Mouse (Mus musculus) T-helper 17 cell (primary cell): Measurements from ENCODE around the gene Cd7.
"Not testable (repeated sequence)": the region's sequence is repeated elsewhere in the genome, so short reads cannot be mapped to it uniquely, and the experiment has no call there.

Source experiments
- in situ Hi-C, 2 experiments: fragments of 300-600 bp; cut with MboI, MseI; formaldehyde crosslinking; loops; 1 replicate in 1 of 2; 2 replicates in 1 of 2; pipeline ENCODE4 v1.15.1; 2025; ENCODE audit warnings: high pct_unique_total_duplicates in 2 of 2

Gene Cd7

GRCm38 (mm10) chr11:121051793-121052192 is 12.6 kb upstream of the Cd7 start:
- in situ Hi-C loops = loop anchor here in 1 of 2 experiments (10.0 kb wide), 2 partner anchors 157 to 527 kb away; no protein-coding TSS in a partner anchor

GRCm38 (mm10) chr11:121049840-121050239 is 10.6 kb upstream of the Cd7 start:
- in situ Hi-C loops = loop anchor here in 1 of 2 experiments (10.0 kb wide), 2 partner anchors 155 to 525 kb away; no protein-coding TSS in a partner anchor

GRCm38 (mm10) chr11:121047826-121048399 is 8.7 kb upstream of the Cd7 start:
- in situ Hi-C loops = no loop called here

- in situ Hi-C loops = no loop called here
Observed at GRCm38 (mm10) chr11:121045286-121045685, 6.1 kb upstream of the Cd7 start.

GRCm38 (mm10) chr11:121043025-121043424 is 3.8 kb upstream of the Cd7 start:
- in situ Hi-C loops = not testable (repeated sequence)

- in situ Hi-C loops = no loop called here
Observed at GRCm38 (mm10) chr11:121042480-121042879, 3.3 kb upstream of the Cd7 start.

- in situ Hi-C loops = no loop called here
Observed at GRCm38 (mm10) chr11:121041636-121042035, 2.4 kb upstream of the Cd7 start.

- in situ Hi-C loops = no loop called here
Observed at GRCm38 (mm10) chr11:121041212-121041611, 2.0 kb upstream of the Cd7 start.

GRCm38 (mm10) chr11:121038366-121039240 is 615 bp downstream of the Cd7 start:
- in situ Hi-C loops = no loop called here

GRCm38 (mm10) chr11:121033118-121033517 is 6.1 kb downstream of the Cd7 start:
- in situ Hi-C loops = no loop called here

GRCm38 (mm10) chr11:121027259-121027658 is 12.0 kb downstream of the Cd7 start:
- in situ Hi-C loops = no loop called here

- in situ Hi-C loops = no loop called here
Observed at GRCm38 (mm10) chr11:121024163-121024562, 15.1 kb downstream of the Cd7 start.

GRCm38 (mm10) chr11:121019501-121019900 is 19.7 kb downstream of the Cd7 start:
- in situ Hi-C loops = loop anchor here in 1 of 2 experiments (5.0 kb wide), 1 partner anchor 98 kb away; the partner anchor contains the start of gene Tex19.2

GRCm38 (mm10) chr11:121017703-121018102 is 21.5 kb downstream of the Cd7 start:
- in situ Hi-C loops = loop anchor here in 1 of 2 experiments (5.0 kb wide), 1 partner anchor 100 kb away; the partner anchor contains the start of gene Tex19.2

GRCm38 (mm10) chr11:121015472-121015871 is 23.7 kb downstream of the Cd7 start:
- in situ Hi-C loops = loop anchor here in 1 of 2 experiments (5.0 kb wide), 1 partner anchor 102 kb away; the partner anchor contains the start of gene Tex19.2

- in situ Hi-C loops = loop anchor here in 1 of 2 experiments (5.0 kb wide), 1 partner anchor 102 kb away; the partner anchor contains the start of gene Tex19.2
Observed at GRCm38 (mm10) chr11:121014896-121015300, 24.3 kb downstream of the Cd7 start.

GRCm38 (mm10) chr11:121013656-121014055 is 25.6 kb downstream of the Cd7 start:
- in situ Hi-C loops = no loop called here

GRCm38 (mm10) chr11:121010044-121010755 is 29.0 kb downstream of the Cd7 start:
- in situ Hi-C loops = no loop called here

- in situ Hi-C loops = no loop called here
Observed at GRCm38 (mm10) chr11:121006184-121006583, 33.0 kb downstream of the Cd7 start.

- in situ Hi-C loops = no loop called here
Observed at GRCm38 (mm10) chr11:121004281-121004680, 34.9 kb downstream of the Cd7 start.

- in situ Hi-C loops = no loop called here
Observed at GRCm38 (mm10) chr11:121001966-121002365, 37.3 kb downstream of the Cd7 start.

- in situ Hi-C loops = no loop called here
Observed at GRCm38 (mm10) chr11:120994741-120995140, 44.5 kb downstream of the Cd7 start.
